Mouse (Mus musculus) 3T3-L1 (cell line): ENCODE data around the gene Tmem178.

Experiments
- DNase-seq: peaks from one replicate; pipeline ENCODE4 v3.0.0-alpha.2; 2015; ENCODE audit warnings: low read depth, low spot score

The Tmem178 gene

DNA sequence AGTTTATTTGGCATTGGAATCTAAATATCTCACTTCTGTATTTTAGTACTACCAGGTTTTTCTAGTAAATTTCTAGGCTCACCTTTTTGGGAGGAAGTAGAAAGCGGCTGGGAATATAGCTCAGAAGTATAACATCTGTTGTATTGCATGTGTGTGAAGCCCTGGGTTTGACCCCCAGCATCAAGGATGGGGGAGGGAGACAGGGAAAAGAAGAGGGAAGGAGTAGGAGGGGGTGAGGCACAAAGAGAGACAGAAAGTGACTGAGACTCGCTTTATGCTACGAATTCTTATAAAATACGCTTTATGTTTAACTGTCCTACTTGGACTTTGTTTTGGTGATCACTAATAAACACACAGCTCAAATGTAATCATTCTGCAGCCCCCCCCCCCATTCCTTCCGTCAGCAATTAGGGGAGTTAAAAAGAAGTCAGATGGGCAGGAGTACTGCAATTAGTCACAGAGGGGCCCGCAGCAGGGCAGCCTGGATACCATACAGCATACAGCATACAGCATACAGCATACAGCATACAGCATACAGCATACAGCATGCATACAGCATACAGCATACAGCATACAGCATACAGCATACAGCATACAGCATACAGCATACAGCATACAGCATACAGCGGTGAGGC, 103.6 kb downstream of the Tmem178 start:
- DNase-seq = no peak
